Mouse (Mus musculus) midbrain, embryonic 11.5 days (tissue): ENCODE measurements around the gene Ddc. TPM values are rescaled to one million over a fixed set of nuclear protein-coding genes. Genes with fewer than 3 reads are reported as not detected.

Source experiments
- ATAC-seq: fragments of 200-750 bp; cut with Nextera tagmentation; 2 replicates; pipeline ENCODE4 v1.8.0; 2017; ENCODE audit warnings: moderate TSS enrichment, moderate library complexity; ENCODE audit not compliant: low FRiP score
- DNase-seq: peaks from one replicate; pipeline ENCODE4 v3.0.0; 2015; ENCODE audit warnings: low spot score; ENCODE audit errors: missing footprints
- H3K27ac ChIP-seq: fragments of 300-500 bp; sonication (generic); 2 replicates; pipeline ENCODE4 v1.5.1; 2014; ENCODE audit warnings: low read depth, low read length
- H3K27me3 ChIP-seq: fragments of 300-500 bp; sonication (generic); 2 replicates; pipeline ENCODE4 v1.6.1; 2014; ENCODE audit warnings: mild to moderate bottlenecking, low read length, moderate library complexity, mixed read lengths; ENCODE audit not compliant: control insufficient read depth, insufficient read depth
- H3K36me3 ChIP-seq: fragments of 300-500 bp; sonication (generic); 2 replicates; pipeline ENCODE4 v1.6.1; 2014; ENCODE audit warnings: mild to moderate bottlenecking, low read length, moderate library complexity, mixed read lengths; ENCODE audit not compliant: control insufficient read depth, insufficient read depth
- H3K4me1 ChIP-seq: fragments of 300-500 bp; sonication (generic); 2 replicates; pipeline ENCODE4 v1.6.1; 2014; ENCODE audit warnings: low read length; ENCODE audit not compliant: control insufficient read depth, insufficient read depth
- H3K4me2 ChIP-seq: fragments of 300-500 bp; sonication (generic); 2 replicates; pipeline ENCODE4 v1.6.1; 2014; ENCODE audit warnings: mild to moderate bottlenecking, moderate library complexity
- H3K4me3 ChIP-seq: fragments of 300-500 bp; sonication (generic); 2 replicates; pipeline ENCODE4 v1.5.1; 2014; ENCODE audit warnings: low read depth, low read length
- H3K9ac ChIP-seq: fragments of 300-500 bp; sonication (generic); 2 replicates; pipeline ENCODE4 v1.6.1; 2014; ENCODE audit warnings: low read length
- H3K9me3 ChIP-seq: fragments of 300-500 bp; sonication (generic); 2 replicates; pipeline ENCODE4 v1.6.1; 2016; ENCODE audit warnings: low read length; ENCODE audit not compliant: control insufficient read depth
- WGBS: fragments of 180-500 bp; shearing (Covaris S2); extraction: QIAGEN DNeasy Blood & Tissue Kit; methylation state at CpG from one replicate; pipeline ENCODE4 v1.1.7; 2014; 5-methylcytosine and 5-hydroxymethylcytosine counted together
- polyA plus RNA-seq: library from polyadenylated mRNA; unstranded; fragments of >200 nt; fragmentation: Nextera tagmentation; extraction: Ambion mirVana; gene quantifications from 2 replicates; pipeline ENCODE4 v1.2.1, GENCODE M21; 2014

Ddc gene
- polyA plus RNA-seq, 1 experiment from 2014 or later, result 18.0 TPM

- no peak overlapping the region for H3K4me2 ChIP-seq
- no peak overlapping the region for H3K27ac ChIP-seq
- 85% methylated on average over 2 of the region's 2 CpGs for WGBS
- H3K4me3 ChIP-seq, result no peak overlapping the region
- H3K27me3 ChIP-seq, result no peaks in the 10 kb centered on the region
- no peaks in the 10 kb centered on the region for H3K36me3 ChIP-seq
- no peaks in the 10 kb centered on the region for H3K4me1 ChIP-seq
- ATAC-seq, result no peak
- peak; percentile 44 for DNase-seq
- H3K9ac ChIP-seq, result no peak overlapping the region
- no peaks in the 10 kb centered on the region for H3K9me3 ChIP-seq
These were observed 129.9 kb downstream of the Ddc start for GRCm38 (mm10) chr11:11768057-11768456.

GRCm38 (mm10) chr11:11766736-11767135 is 131.2 kb downstream of the Ddc start:
- H3K4me1 ChIP-seq, result no peaks in the 10 kb centered on the region
- no peak for DNase-seq
- ATAC-seq, result no peak
- H3K9ac ChIP-seq, result no peak overlapping the region
- H3K9me3 ChIP-seq, result no peaks in the 10 kb centered on the region
- no peaks in the 10 kb centered on the region for H3K36me3 ChIP-seq
- H3K27me3 ChIP-seq, result no peaks in the 10 kb centered on the region
- no peak overlapping the region for H3K4me2 ChIP-seq
- no peak overlapping the region for H3K27ac ChIP-seq
- no peak overlapping the region for H3K4me3 ChIP-seq

GRCm38 (mm10) chr11:11766105-11766504 is 131.8 kb downstream of the Ddc start:
- Histone ChIP-seq H3K27ac (no peak overlapping the region), H3K27me3 (no peaks in the 10 kb centered on the region), H3K9ac (no peak overlapping the region), H3K9me3 (no peaks in the 10 kb centered on the region), H3K36me3 (no peaks in the 10 kb centered on the region), H3K4me2 (no peak overlapping the region), H3K4me3 (no peak overlapping the region), H3K4me1 (no peaks in the 10 kb centered on the region)
- DNase-seq, result no peak
- WGBS, result 87% methylated on average over 1 of the region's 1 CpGs
- no peak for ATAC-seq

GRCm38 (mm10) chr11:11765414-11765813 is 132.5 kb downstream of the Ddc start:
- DNase-seq (no peak), ATAC-seq (no peak)
- Histone ChIP-seq H3K36me3 (no peaks in the 10 kb centered on the region), H3K4me2 (no peak overlapping the region), H3K9ac (no peak overlapping the region), H3K9me3 (no peaks in the 10 kb centered on the region), H3K27me3 (no peaks in the 10 kb centered on the region), H3K27ac (no peak overlapping the region), H3K4me1 (no peaks in the 10 kb centered on the region), H3K4me3 (no peak overlapping the region)
- WGBS, result 85% methylated on average over 1 of the region's 1 CpGs

Other genes starting within 250 kb of the Ddc start
- 2.3 and 2.7 TPM in 2 replicates for gene Ikzf1, start 213.1 kb downstream of the Ddc start, polyA plus RNA-seq
- 99.1 and 109 TPM in 2 replicates for gene Fignl1, start 89.2 kb downstream of the Ddc start, polyA plus RNA-seq
- 133 and 144 TPM in 2 replicates for gene Grb10, start 140.5 kb upstream of the Ddc start, polyA plus RNA-seq